Mouse (Mus musculus) CH12.LX (cell line): Measurements from ENCODE around the gene Ern1. TPM values are rescaled to one million over a fixed set of nuclear protein-coding genes. Genes with fewer than 3 reads are reported as not detected.
A peak's percentile ranks its signal among the peaks of the same experiment; 100 is the strongest.

Experiments used
- DNase-seq: peaks from one replicate; pipeline ENCODE4 v3.0.0-alpha.2; 2013; ENCODE audit errors: extremely low read depth
- H3K27ac ChIP-seq: 2 replicates; pipeline ENCODE4 v1.5.1; 2012; ENCODE audit warnings: low read depth, mild to moderate bottlenecking, control low read depth, moderate library complexity; ENCODE audit not compliant: insufficient read depth
- H3K27me3 ChIP-seq: replicated peaks from 2 replicates; pipeline ENCODE3; 2012; ENCODE audit warnings: inconsistent platforms
- H3K36me3 ChIP-seq, 2 experiments: replicated peaks in 1 of 2; 2 replicates each; pipeline versions ENCODE3 to v1.6.1; 2012; ENCODE audit warnings: inconsistent platforms in 1 of 2, low read length in 1 of 2, mild to moderate bottlenecking in 1 of 2, mixed read lengths in 1 of 2, moderate library complexity in 1 of 2; ENCODE audit not compliant: control insufficient read depth in 1 of 2, insufficient read depth in 1 of 2
- H3K4me1 ChIP-seq, 2 experiments: 2 replicates each; pipeline ENCODE4 v1.6.1; 2012; ENCODE audit warnings: inconsistent platforms in 1 of 2, moderate library complexity in 1 of 2; ENCODE audit not compliant: insufficient read depth in 2 of 2, control insufficient read depth in 1 of 2
- H3K4me2 ChIP-seq: 2 replicates; pipeline ENCODE4 v1.6.1; 2012; ENCODE audit warnings: low read depth, mild to moderate bottlenecking, control low read depth; ENCODE audit not compliant: poor library complexity, insufficient read depth, severe bottlenecking
- H3K4me3 ChIP-seq, 3 experiments: fragments of 150-350 bp in 1 of 3; sonication (generic) in 1 of 3; replicated peaks in 1 of 3; 2 replicates each; pipeline versions ENCODE3 to v1.5.1; 2011 to 2012; ENCODE audit warnings: low read depth in 2 of 3, low read length in 2 of 3, mild to moderate bottlenecking in 2 of 3, moderate library complexity in 2 of 3, control low read depth in 1 of 3, improper control_type of control experiment in 1 of 3, inconsistent platforms in 1 of 3, mixed read lengths in 1 of 3; ENCODE audit not compliant: poor library complexity in 1 of 3
- H3K79me2 ChIP-seq: replicated peaks from 2 replicates; pipeline ENCODE4 v1.6.1; 2012; ENCODE audit warnings: mild to moderate bottlenecking, moderate library complexity; ENCODE audit not compliant: control insufficient read depth, poor library complexity, insufficient read depth, severe bottlenecking; ENCODE audit errors: extremely low read depth
- H3K9ac ChIP-seq: 2 replicates; pipeline ENCODE4 v1.6.1; 2012; ENCODE audit warnings: low read depth, mild to moderate bottlenecking, control low read depth, moderate library complexity; ENCODE audit not compliant: insufficient read depth
- H3K9me3 ChIP-seq: replicated peaks from 2 replicates; pipeline ENCODE3; 2012; ENCODE audit warnings: low read length, inconsistent platforms, mixed read lengths
- BHLHE40 ChIP-seq: IDR thresholded peaks from 2 replicates; pipeline ENCODE4 v1.6.1; 2011; ENCODE audit warnings: mild to moderate bottlenecking, low read depth, low read length, improper control_type of control experiment
- CHD1 ChIP-seq: IDR thresholded peaks from 2 replicates; pipeline ENCODE4 v1.6.1; 2012; ENCODE audit warnings: low read depth, low read length, improper control_type of control experiment, inconsistent platforms
- MAZ ChIP-seq: IDR thresholded peaks from 2 replicates; pipeline ENCODE4 v1.6.1; 2012; ENCODE audit warnings: low read depth, mild to moderate bottlenecking, inconsistent platforms, low read length, improper control_type of control experiment, moderate library complexity
- MEF2A ChIP-seq: IDR thresholded peaks from 2 replicates; pipeline ENCODE4 v1.6.1; 2014; ENCODE audit warnings: low read depth, mild to moderate bottlenecking, inconsistent platforms, low read length, improper control_type of control experiment, borderline replicate concordance
- RCOR1 ChIP-seq: conservative IDR thresholded peaks from 2 replicates; pipeline ENCODE4 v1.6.1; 2012; ENCODE audit warnings: low read depth, mild to moderate bottlenecking, inconsistent platforms, low read length, improper control_type of control experiment
- UBTF ChIP-seq: IDR thresholded peaks from 2 replicates; pipeline ENCODE4 v1.6.1; 2012; ENCODE audit warnings: low read depth, mild to moderate bottlenecking, inconsistent platforms, low read length, improper control_type of control experiment, moderate library complexity
- ZKSCAN1 ChIP-seq: IDR thresholded peaks from 2 replicates; pipeline ENCODE4 v1.6.1; 2012; ENCODE audit warnings: low read depth, inconsistent platforms, low read length, improper control_type of control experiment, borderline replicate concordance
- ZMIZ1 ChIP-seq: IDR thresholded peaks from 2 replicates; pipeline ENCODE4 v1.6.1; 2012; ENCODE audit warnings: low read depth, mild to moderate bottlenecking, inconsistent platforms, low read length, improper control_type of control experiment
- ZNF384 ChIP-seq: IDR thresholded peaks from 2 replicates; pipeline ENCODE4 v1.6.1; 2012; ENCODE audit warnings: low read depth, low read length, improper control_type of control experiment, inconsistent platforms
- dilution Hi-C: fragments of 300-500 bp; cut with MboI; formaldehyde crosslinking; loops from 2 replicates; pipeline ENCODE4 v1.14.3; 2020; ENCODE audit warnings: low sequenced_read_pairs; ENCODE audit not compliant: extremely low pct_unique_long_range_greater_than_20kb, extremely low pct_ligation_motif_present
- in situ Hi-C: fragments of 300-500 bp; cut with MboI; formaldehyde crosslinking; loops from 3 replicates; pipeline ENCODE4 v1.14.3; 2019; ENCODE audit warnings: low sequenced_read_pairs, low pct_ligation_motif_present, low pct_unique_long_range_greater_than_20kb, mixed read lengths
- polyA plus RNA-seq: library from polyadenylated mRNA; unstranded; fragments of >175 nt; gene quantifications from 2 replicates; pipeline ENCODE4 v1.2.1, GENCODE M21; 2012; ENCODE audit warnings: low read depth; ENCODE audit not compliant: insufficient read length
- total RNA-seq, 2 experiments: library from RNA; depleted of rRNA; stranded (reverse); fragments of 300-350 nt in 1 of 2; fragments of >200 nt in 1 of 2; gene quantifications; 2 replicates each; pipeline ENCODE4 v1.2.3; 2012 to 2014

Gene Ern1
- total and polyA plus RNA-seq, 3 experiments, result 3.0 to 21.7 (median 7.7) TPM

- Histone ChIP-seq H3K27ac (no peak overlapping the region), H3K4me3 (no peak overlapping the region), H3K9ac (peak overlapping the region; percentile 66; the same call in 1 of the 2 replicates)
- TF ChIP-seq UBTF (no peak; the same call in 1 of the 2 replicates), MAZ (no peak), BHLHE40 (no peak), ZNF384 (no peak), CHD1 (0 out of 2 replicates have a peak, but pooled peaks have one; percentile 11)
- TF ChIP-seq, all 38 proteins: peak for 1
- Histone ChIP-seq H3K36me3 (peaks cover 17 to 20% of the 10 kb centered on the region in 2 experiments), H3K79me2 (peaks cover 90% of the 10 kb centered on the region), H3K9me3 (no peaks in the 10 kb centered on the region), H3K4me2 (peak overlapping the region; percentile 87), H3K4me1 (peaks cover 2 to 60% of the 10 kb centered on the region in 2 experiments; a peak in 3 of 4 replicates), H3K27me3 (no peaks in the 10 kb centered on the region)
- in situ Hi-C loops, result no loop called here
- DNase-seq, result no peak
- dilution Hi-C loops, result no loop called here
These were observed 26.3 kb downstream of the Ern1 start for GRCm38 (mm10) chr11:106461145-106461932.

- no peaks in the 10 kb centered on the region for H3K9me3 ChIP-seq
These were observed 27.0 kb downstream of the Ern1 start for GRCm38 (mm10) chr11:106460671-106461070.

DNA sequence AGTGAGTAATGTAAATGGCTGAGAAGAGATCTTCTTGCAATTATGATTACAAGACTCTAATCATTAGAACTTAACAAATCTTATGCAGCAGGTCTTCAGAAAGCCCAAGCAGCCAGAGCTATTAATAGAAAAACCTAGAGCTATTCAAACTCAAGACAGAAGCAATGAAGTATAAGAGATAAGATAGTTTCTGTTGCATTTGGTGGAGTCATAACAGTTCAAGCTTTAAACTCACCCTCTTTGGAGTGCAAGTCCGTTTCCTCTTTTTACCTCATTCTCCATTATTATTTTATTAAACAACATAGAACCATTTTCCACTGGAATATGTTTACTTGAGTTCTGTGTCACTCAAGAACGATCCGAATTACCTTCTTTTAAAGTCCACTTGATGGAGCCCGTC lies 29.1 kb downstream of the Ern1 start:
- Histone ChIP-seq H3K27me3 (no peaks in the 10 kb centered on the region), H3K79me2 (peaks cover 78% of the 10 kb centered on the region), H3K27ac (no peak overlapping the region), H3K4me1 (peaks cover 0 to 32% of the 10 kb centered on the region in 2 experiments; a peak in 3 of 4 replicates), H3K4me2 (no peak overlapping the region), H3K9ac (no peak overlapping the region), H3K4me3 (no peak overlapping the region), H3K36me3 (peaks cover 35 to 39% of the 10 kb centered on the region in 2 experiments), H3K9me3 (no peaks in the 10 kb centered on the region)
- in situ Hi-C loops (no loop called here), dilution Hi-C loops (no loop called here)
- TF ChIP-seq ZKSCAN1, result no peak
- no peak for TF ChIP-seq RCOR1
- no peak for TF ChIP-seq MEF2A
- no peak for DNase-seq

More at GRCm38 (mm10) chr11:106460671-106461070, 27.0 kb downstream of the Ern1 start:
- Histone ChIP-seq H3K4me2 (no peak overlapping the region), H3K36me3 (peaks cover 20 to 23% of the 10 kb centered on the region in 2 experiments), H3K79me2 (peaks cover 88% of the 10 kb centered on the region), H3K4me3 (no peak overlapping the region), H3K9ac (no peak overlapping the region), H3K27me3 (no peaks in the 10 kb centered on the region), H3K27ac (no peak overlapping the region), H3K4me1 (peaks cover 2 to 53% of the 10 kb centered on the region in 2 experiments; a peak in 3 of 4 replicates)
- dilution Hi-C loops (no loop called here), in situ Hi-C loops (no loop called here)
- no peak for TF ChIP-seq ZMIZ1
- no peak for DNase-seq
